Mouse (Mus musculus) bone marrow macrophage, adult 2 months (primary cell): ENCODE measurements around the gene Olfr522.

Experiments used
- CTCF ChIP-seq: IDR thresholded peaks from 2 replicates; pipeline ENCODE4 v1.5.1; 2012; ENCODE audit warnings: low read depth, mild to moderate bottlenecking, low read length, moderate library complexity
- POLR2A ChIP-seq: IDR thresholded peaks from 2 replicates; pipeline ENCODE4 v1.6.1; 2012; ENCODE audit warnings: mild to moderate bottlenecking, low read depth, low read length, borderline replicate concordance

DNA sequence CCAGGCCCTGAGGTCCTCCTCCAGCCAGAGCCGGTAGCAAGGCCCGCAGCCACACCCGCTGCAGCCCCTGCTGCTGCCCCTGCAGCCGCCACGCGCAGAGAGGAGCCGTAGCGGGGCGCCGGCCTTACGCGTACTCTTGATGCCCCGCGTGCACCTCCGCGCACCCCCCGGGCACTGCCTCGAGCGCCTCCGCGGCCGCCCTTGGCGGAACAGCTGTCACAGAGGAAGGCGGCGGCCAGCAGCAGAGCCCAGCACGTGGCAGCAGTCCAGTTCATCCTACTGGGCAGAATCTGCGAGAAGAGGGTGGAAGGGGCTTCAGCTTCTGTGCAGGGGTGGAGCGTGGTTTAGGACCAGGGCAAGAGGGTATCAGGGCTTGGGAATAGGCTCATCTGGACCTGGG is 11.2 kb downstream of the Olfr522 start:
- TF ChIP-seq CTCF (no peak), POLR2A (no peak)
